In the genomic region with DNA sequence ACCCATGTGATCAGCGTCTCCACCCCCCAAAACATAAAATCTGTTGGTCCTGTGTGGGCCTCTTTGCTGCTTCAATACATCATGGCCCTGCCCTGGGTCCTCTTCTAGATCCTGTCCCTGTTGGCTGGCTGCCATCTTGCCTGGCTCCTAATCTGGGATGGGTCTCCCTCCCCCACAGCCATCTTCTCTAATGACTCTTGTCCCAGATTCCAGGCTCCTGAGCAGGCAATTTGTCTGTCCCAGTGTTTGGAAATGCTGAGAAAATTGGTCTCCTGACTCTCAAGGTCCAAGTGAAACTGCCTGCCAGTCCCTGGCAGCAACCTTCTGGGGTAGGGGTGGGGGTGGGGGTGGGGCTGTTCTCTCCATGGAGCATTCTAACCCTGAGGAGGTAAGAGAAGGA, we compare ENCODE assay signal across 15 mouse cellular contexts. TPM values are rescaled to one million over a fixed set of nuclear protein-coding genes. Genes with fewer than 3 reads are reported as not detected.
DNase-seq lines count a peak whose midpoint lies in the region; ATAC-seq and TF ChIP-seq lines count a peak whose summit lies in the region.
"Had no signal": no experiment of that assay in that cellular context is flagged by ENCODE, and none has a peak within 500 bp of the region (broad histone marks: within the 10 kb centered on the region; RNA-seq: fewer than 3 reads in every experiment).

No protein-coding gene starts in this region.

- no peak overlapping the region for H3K4me3 ChIP-seq in heart, embryonic 11.5 days (ENCODE audit: low read depth, low read length)
- H3K4me3 ChIP-seq in left cerebral cortex, adult 2 months: no peak overlapping the region
- no peak overlapping the region for H3K4me3 ChIP-seq in brown adipose tissue, adult 24 weeks (ENCODE audit: insufficient read depth, low read depth, low read length)
- no peak overlapping the region for H3K4me3 ChIP-seq in midbrain, embryonic 16.5 days (ENCODE audit: low read depth, low read length)
- H3K4me3 ChIP-seq: liver, embryonic 15.5 days had no signal

- TF ChIP-seq CTCF in left cerebral cortex, adult 2 months (IDR thresholded peaks at IDR 0.05): no peak

- H3K4me1 ChIP-seq in heart, embryonic 11.5 days (ENCODE audit: control insufficient read depth, insufficient read depth, low read length): peaks cover 34% of the 10 kb centered on the region
- H3K4me1 ChIP-seq in brown adipose tissue, adult 24 weeks (ENCODE audit: control insufficient read depth, insufficient read depth, insufficient read length, low read length): peaks cover 38% of the 10 kb centered on the region
- H3K4me1 ChIP-seq in midbrain, embryonic 16.5 days (ENCODE audit: control insufficient read depth, insufficient read depth, low read length): no peaks in the 10 kb centered on the region

- peak; percentile 33 to 44 for DNase-seq in heart, postnatal 14 days
- DNase-seq in left cerebral cortex, postnatal 4 days: peak; percentile 43
- DNase-seq in left cerebral cortex, adult 2 months (ENCODE audit: extremely low spot score in 1 of 2, low spot score in 2 of 2): no peak
- DNase-seq in testis, postnatal 10 days (ENCODE audit: low spot score): peak; percentile 79
- DNase-seq in testis, postnatal 14 days (ENCODE audit: low spot score): no peak
- DNase-seq: thymus, adult 2 months had no signal

- no peaks in the 10 kb centered on the region for H3K27me3 ChIP-seq in heart, embryonic 11.5 days (ENCODE audit: control insufficient read depth, insufficient read depth, low read length)
- H3K27me3 ChIP-seq in midbrain, embryonic 16.5 days (ENCODE audit: control insufficient read depth, insufficient read depth, low read depth, low read length): no peaks in the 10 kb centered on the region
- H3K27me3 ChIP-seq: liver, embryonic 15.5 days had no signal

- no peaks in the 10 kb centered on the region for H3K36me3 ChIP-seq in heart, embryonic 11.5 days (ENCODE audit: control insufficient read depth, insufficient read depth, low read length)
- H3K36me3 ChIP-seq in midbrain, embryonic 16.5 days (ENCODE audit: control insufficient read depth, insufficient read depth, low read length): no peaks in the 10 kb centered on the region
- H3K36me3 ChIP-seq: liver, embryonic 15.5 days had no signal

- H3K4me2 ChIP-seq in heart, embryonic 11.5 days: no peak overlapping the region
- H3K4me2 ChIP-seq in midbrain, embryonic 16.5 days (ENCODE audit: low read length): no peak overlapping the region
- H3K4me2 ChIP-seq: liver, embryonic 15.5 days had no signal

- intact Hi-C loops in heart, postnatal 14 days (cut with DNase I): loop anchor here (2.0 kb wide), 1 partner anchor 37 kb away; a partner anchor contains a TSS
- intact Hi-C loops in left cerebral cortex, postnatal 4 days (cut with DNase I): no loop called here
- intact Hi-C loops in left cerebral cortex, adult 2 months (cut with DNase I): no loop called here

- no peak overlapping the region for H3K9ac ChIP-seq in heart, embryonic 11.5 days (ENCODE audit: low read depth, low read length)
- no peak overlapping the region for H3K9ac ChIP-seq in midbrain, embryonic 16.5 days (ENCODE audit: low read depth, low read length)
- H3K9ac ChIP-seq: liver, embryonic 15.5 days had no signal

- H3K9me3 ChIP-seq in heart, embryonic 11.5 days (replicated peaks; ENCODE audit: control insufficient read depth, low read length): no peaks in the 10 kb centered on the region
- H3K9me3 ChIP-seq in midbrain, embryonic 16.5 days (replicated peaks; ENCODE audit: control insufficient read depth, low read length, poor library complexity, severe bottlenecking): no peaks in the 10 kb centered on the region
- H3K9me3 ChIP-seq: liver, embryonic 15.5 days had no signal

- 88% methylated on average over 1 of the region's 1 CpGs for WGBS in heart, embryonic 11.5 days (ENCODE audit: insufficient replicate concordance)
- WGBS in midbrain, embryonic 16.5 days: 78% methylated on average over 1 of the region's 1 CpGs

- H3K27ac ChIP-seq in heart, embryonic 11.5 days (ENCODE audit: low read depth, low read length): no peak overlapping the region
- H3K27ac ChIP-seq in left cerebral cortex, adult 2 months: no peak overlapping the region
- peak overlapping the region; percentile 82 for H3K27ac ChIP-seq in brown adipose tissue, adult 24 weeks (replicated peaks; ENCODE audit: low read depth, low read length)
- no peak overlapping the region for H3K27ac ChIP-seq in midbrain, embryonic 16.5 days (ENCODE audit: low read length)
- H3K27ac ChIP-seq: liver, embryonic 15.5 days had no signal

- ATAC-seq in heart, embryonic 11.5 days (replicated peaks; ENCODE audit: insufficient number of reproducible peaks, low FRiP score, low TSS enrichment): no peak
- no peak for ATAC-seq in midbrain, embryonic 16.5 days
- ATAC-seq: activated CD4-positive, CD25-positive, alpha-beta regulatory T cell, adult 4 months had no signal

RNA-seq across cellular contexts. Expression of a gene that starts 19.9 kb away (rescaled TPM):
- 10 to 100 TPM in 1 of 2 experiments, 1 to 10 TPM in 1; 9.8 to 10.6 TPM for total RNA-seq in heart, postnatal 14 days (2021)
- polyA plus RNA-seq in heart, embryonic 11.5 days (2014; fragmentation: Nextera tagmentation; extraction: Ambion mirVana): 4.7 and 8.4 TPM in 2 replicates
- total RNA-seq in left cerebral cortex, postnatal 4 days (2021): 1 to 10 TPM; 2.2 to 2.3 TPM
- 1 to 10 TPM; 2.4 to 4.3 TPM for total RNA-seq in left cerebral cortex, adult 2 months (2021)
- polyA plus RNA-seq in brown adipose tissue, adult 24 weeks (2012; ENCODE audit: insufficient read depth, insufficient read length, missing spikeins): 16.6 and 17.9 TPM in 2 replicates
- 1.8 and 3.2 TPM in 2 replicates for polyA plus RNA-seq in midbrain, embryonic 16.5 days (2015; fragmentation: Nextera tagmentation; extraction: Ambion mirVana)
- total RNA-seq: MEL had no signal

RNA-seq across cellular contexts. Expression of a gene that starts 37.8 kb away (rescaled TPM):
- 10 to 100 TPM; 12.2 to 17.5 TPM for total RNA-seq in heart, postnatal 14 days (2021)
- polyA plus RNA-seq in heart, embryonic 11.5 days (2014; fragmentation: Nextera tagmentation; extraction: Ambion mirVana): 1.9 and 2.5 TPM in 2 replicates
- 10 to 100 TPM; 48.5 to 53.3 TPM for total RNA-seq in left cerebral cortex, postnatal 4 days (2021)
- 100 to 1,000 TPM; 191 to 208 TPM for total RNA-seq in left cerebral cortex, adult 2 months (2021)
- polyA plus RNA-seq in brown adipose tissue, adult 24 weeks (2012; ENCODE audit: insufficient read depth, insufficient read length, missing spikeins): 4.6 and 7.5 TPM in 2 replicates
- polyA plus RNA-seq in midbrain, embryonic 16.5 days (2015; fragmentation: Nextera tagmentation; extraction: Ambion mirVana): 29.4 and 36.2 TPM in 2 replicates
- total RNA-seq: common myeloid progenitor, adult 5-6 weeks; MEL; monocyte, adult 5-6 weeks had no signal

RNA-seq across cellular contexts. Expression of a gene that starts 40.3 kb away (rescaled TPM):
- 100 to 1,000 TPM; 108 to 149 TPM for total RNA-seq in heart, postnatal 14 days (2021)
- 3.7 and 4.1 TPM in 2 replicates for polyA plus RNA-seq in heart, embryonic 11.5 days (2014; fragmentation: Nextera tagmentation; extraction: Ambion mirVana)
- total RNA-seq in left cerebral cortex, postnatal 4 days (2021): 10 to 100 TPM; 14.9 to 17.1 TPM
- total RNA-seq in left cerebral cortex, adult 2 months (2021): 1 to 10 TPM; 5.9 TPM
- polyA plus RNA-seq in brown adipose tissue, adult 24 weeks (2012; ENCODE audit: insufficient read depth, insufficient read length, missing spikeins): 60.4 and 62.3 TPM in 2 replicates
- polyA plus RNA-seq in midbrain, embryonic 16.5 days (2015; fragmentation: Nextera tagmentation; extraction: Ambion mirVana): 15.1 and 15.7 TPM in 2 replicates
- total RNA-seq: common myeloid progenitor, adult 5-6 weeks; hematopoietic stem cell, adult 5-6 weeks; MEL; monocyte, adult 5-6 weeks had no signal
- polyA plus RNA-seq: activated CD4-positive, CD25-positive, alpha-beta regulatory T cell, adult 4 months had no signal

Comparison
In these comparisons a context has a peak if more than half of its experiments do, and no peak if none do; other contexts are left out.
1. DNase-seq: peak in heart, postnatal 14 days (2 of 2), left cerebral cortex, postnatal 4 days (single experiment) and testis, postnatal 10 days (single experiment); none in left cerebral cortex, adult 2 months (0 of 2) and testis, postnatal 14 days (single experiment).
2. RNA of a gene that starts 40.3 kb away (total RNA-seq): 108 to 149 TPM in heart, postnatal 14 days; 14.9 to 17.1 TPM in left cerebral cortex, postnatal 4 days and 5.9 TPM in left cerebral cortex, adult 2 months; every median in the first group is over 4 times any median in the second.